Mouse (Mus musculus) heart, embryonic 10.5 days (tissue): ENCODE results near the gene Slc8a3. TPM values are rescaled to one million over a fixed set of nuclear protein-coding genes. Genes with fewer than 3 reads are reported as not detected.

Experiments used
- DNase-seq: peaks from one replicate; pipeline ENCODE4 v3.0.0-alpha.2; 2017; ENCODE audit warnings: low spot score
- H3K27ac ChIP-seq: fragments of 300-500 bp; sonication (generic); 2 replicates; pipeline ENCODE4 v1.5.1; 2016; ENCODE audit warnings: mild to moderate bottlenecking
- H3K27me3 ChIP-seq: fragments of 300-500 bp; sonication (generic); 2 replicates; pipeline ENCODE4 v1.6.1; 2016; ENCODE audit warnings: mild to moderate bottlenecking; ENCODE audit not compliant: poor library complexity, insufficient read depth, severe bottlenecking
- H3K36me3 ChIP-seq: fragments of 300-500 bp; sonication (generic); 2 replicates; pipeline ENCODE4 v1.6.1; 2016; ENCODE audit warnings: mild to moderate bottlenecking, moderate library complexity
- H3K4me1 ChIP-seq: fragments of 300-500 bp; sonication (generic); 2 replicates; pipeline ENCODE4 v1.6.1; 2016; ENCODE audit warnings: mild to moderate bottlenecking
- H3K4me3 ChIP-seq: fragments of 300-500 bp; sonication (generic); 2 replicates; pipeline ENCODE4 v1.5.1; 2016; ENCODE audit warnings: mild to moderate bottlenecking, moderate library complexity
- H3K9me3 ChIP-seq: fragments of 300-500 bp; sonication (generic); 2 replicates; pipeline ENCODE4 v1.6.1; 2016; ENCODE audit warnings: mild to moderate bottlenecking, moderate library complexity
- WGBS: fragments of 180-500 bp; shearing (Covaris S2); methylation state at CpG from one replicate; pipeline ENCODE4 v1.1.7; 2016; 5-methylcytosine and 5-hydroxymethylcytosine counted together
- polyA plus RNA-seq: library from polyadenylated mRNA; unstranded; fragments of >200 nt; fragmentation: Nextera tagmentation; extraction: Ambion mirVana; gene quantifications from 2 replicates; pipeline ENCODE4 v1.2.1, GENCODE M21; 2016

The Slc8a3 gene
- polyA plus RNA-seq, 1 experiment from 2014 or later: 0.48 TPM

- Histone ChIP-seq H3K4me1 (no peaks in the 10 kb centered on the region), H3K4me3 (no peak overlapping the region), H3K36me3 (no peaks in the 10 kb centered on the region), H3K9me3 (no peaks in the 10 kb centered on the region), H3K27ac (no peak overlapping the region), H3K27me3 (no peaks in the 10 kb centered on the region)
- DNase-seq: no peak
- 74% methylated on average over 4 of the region's 4 CpGs for WGBS
These were observed 58.4 kb downstream of the Slc8a3 start for GRCm38 (mm10) chr12:81274616-81275015.

GRCm38 (mm10) chr12:81273333-81273732 is 59.6 kb downstream of the Slc8a3 start:
- no peak for DNase-seq
- Histone ChIP-seq H3K36me3 (no peaks in the 10 kb centered on the region), H3K27me3 (no peaks in the 10 kb centered on the region), H3K9me3 (no peaks in the 10 kb centered on the region), H3K4me3 (no peak overlapping the region), H3K27ac (no peak overlapping the region), H3K4me1 (no peaks in the 10 kb centered on the region)
- 40% methylated on average over 3 of the region's 3 CpGs for WGBS

GRCm38 (mm10) chr12:81269246-81269645 is 63.7 kb downstream of the Slc8a3 start:
- Histone ChIP-seq H3K4me3 (no peak overlapping the region), H3K27me3 (no peaks in the 10 kb centered on the region), H3K4me1 (no peaks in the 10 kb centered on the region), H3K9me3 (no peaks in the 10 kb centered on the region), H3K27ac (no peak overlapping the region), H3K36me3 (no peaks in the 10 kb centered on the region)
- DNase-seq: no peak
- WGBS: 81% methylated on average over 5 of the region's 5 CpGs

GRCm38 (mm10) chr12:81262821-81263220 is 70.2 kb downstream of the Slc8a3 start:
- 64% methylated on average over 6 of the region's 6 CpGs for WGBS
- Histone ChIP-seq H3K4me1 (peaks cover 4% of the 10 kb centered on the region; the same call in 1 of the 2 replicates), H3K27ac (no peak overlapping the region), H3K9me3 (no peaks in the 10 kb centered on the region), H3K4me3 (no peak overlapping the region), H3K36me3 (no peaks in the 10 kb centered on the region), H3K27me3 (no peaks in the 10 kb centered on the region)
- DNase-seq: no peak

GRCm38 (mm10) chr12:81258215-81258614 is 74.8 kb downstream of the Slc8a3 start:
- 79% methylated on average over 3 of the region's 3 CpGs for WGBS
- peaks cover 4% of the 10 kb centered on the region; the same call in 1 of the 2 replicates for H3K4me1 ChIP-seq
- no peaks in the 10 kb centered on the region for H3K9me3 ChIP-seq
- H3K36me3 ChIP-seq: no peaks in the 10 kb centered on the region
- H3K27me3 ChIP-seq: no peaks in the 10 kb centered on the region
- DNase-seq: no peak
- H3K27ac ChIP-seq: no peak overlapping the region
- no peak overlapping the region for H3K4me3 ChIP-seq

- WGBS: 76% methylated on average over 6 of the region's 6 CpGs
- no peak for DNase-seq
- no peak overlapping the region for H3K4me3 ChIP-seq
- no peak overlapping the region for H3K27ac ChIP-seq
- H3K4me1 ChIP-seq: peaks cover 6% of the 10 kb centered on the region
- H3K9me3 ChIP-seq: no peaks in the 10 kb centered on the region
- H3K36me3 ChIP-seq: no peaks in the 10 kb centered on the region
- H3K27me3 ChIP-seq: no peaks in the 10 kb centered on the region
These were observed 87.6 kb downstream of the Slc8a3 start for GRCm38 (mm10) chr12:81245411-81245810.

- no peak overlapping the region for H3K27ac ChIP-seq
- H3K4me3 ChIP-seq: no peak overlapping the region
- H3K4me1 ChIP-seq: peaks cover 6% of the 10 kb centered on the region
- 71% methylated on average over 7 of the region's 7 CpGs for WGBS
- H3K36me3 ChIP-seq: no peaks in the 10 kb centered on the region
- H3K27me3 ChIP-seq: no peaks in the 10 kb centered on the region
- H3K9me3 ChIP-seq: no peaks in the 10 kb centered on the region
- DNase-seq: no peak
These were observed 88.0 kb downstream of the Slc8a3 start for GRCm38 (mm10) chr12:81244954-81245353.

- no peak for DNase-seq
- 58% methylated on average over 1 of the region's 1 CpGs for WGBS
- no peaks in the 10 kb centered on the region for H3K36me3 ChIP-seq
These were observed 88.5 kb downstream of the Slc8a3 start for GRCm38 (mm10) chr12:81244492-81244891.

GRCm38 (mm10) chr12:81241676-81242075 is 91.3 kb downstream of the Slc8a3 start:
- WGBS: 59% methylated on average over 2 of the region's 2 CpGs

More at GRCm38 (mm10) chr12:81244492-81244891, 88.5 kb downstream of the Slc8a3 start:
- Histone ChIP-seq H3K4me1 (peaks cover 6% of the 10 kb centered on the region), H3K27me3 (no peaks in the 10 kb centered on the region), H3K9me3 (no peaks in the 10 kb centered on the region), H3K4me3 (no peak overlapping the region), H3K27ac (no peak overlapping the region)

GRCm38 (mm10) chr12:81241096-81241495 is 91.9 kb downstream of the Slc8a3 start:
- Histone ChIP-seq H3K4me1 (peaks cover 6% of the 10 kb centered on the region), H3K4me3 (no peak overlapping the region), H3K36me3 (no peaks in the 10 kb centered on the region), H3K9me3 (no peaks in the 10 kb centered on the region), H3K27ac (no peak overlapping the region), H3K27me3 (no peaks in the 10 kb centered on the region)
- peak; percentile 13 for DNase-seq
- 75% methylated on average over 4 of the region's 4 CpGs for WGBS

More at GRCm38 (mm10) chr12:81241676-81242075, 91.3 kb downstream of the Slc8a3 start:
- no peaks in the 10 kb centered on the region for H3K36me3 ChIP-seq
- DNase-seq: peak; percentile 70
- H3K27ac ChIP-seq: no peak overlapping the region
- H3K27me3 ChIP-seq: no peaks in the 10 kb centered on the region
- peaks cover 6% of the 10 kb centered on the region for H3K4me1 ChIP-seq
- H3K4me3 ChIP-seq: no peak overlapping the region
- H3K9me3 ChIP-seq: no peaks in the 10 kb centered on the region

GRCm38 (mm10) chr12:81237158-81237557 is 95.8 kb downstream of the Slc8a3 start:
- Histone ChIP-seq H3K36me3 (no peaks in the 10 kb centered on the region), H3K27me3 (no peaks in the 10 kb centered on the region), H3K9me3 (no peaks in the 10 kb centered on the region), H3K4me3 (no peak overlapping the region), H3K4me1 (peaks cover 6% of the 10 kb centered on the region), H3K27ac (no peak overlapping the region)
- DNase-seq: peak; percentile 31
- 81% methylated on average over 1 of the region's 1 CpGs for WGBS

GRCm38 (mm10) chr12:81235456-81236330 is 97.3 kb downstream of the Slc8a3 start:
- peak; percentile 39 for DNase-seq
- no peaks in the 10 kb centered on the region for H3K27me3 ChIP-seq
- no peaks in the 10 kb centered on the region for H3K4me1 ChIP-seq
- H3K4me3 ChIP-seq: no peak overlapping the region
- 70% methylated on average over 10 of the region's 10 CpGs for WGBS
- H3K36me3 ChIP-seq: no peaks in the 10 kb centered on the region
- H3K27ac ChIP-seq: no peak overlapping the region
- H3K9me3 ChIP-seq: no peaks in the 10 kb centered on the region

GRCm38 (mm10) chr12:81233746-81234380 is 99.1 kb downstream of the Slc8a3 start:
- Histone ChIP-seq H3K27me3 (no peaks in the 10 kb centered on the region), H3K4me1 (no peaks in the 10 kb centered on the region), H3K36me3 (no peaks in the 10 kb centered on the region), H3K27ac (no peak overlapping the region), H3K4me3 (no peak overlapping the region), H3K9me3 (no peaks in the 10 kb centered on the region)
- 84% methylated on average over 1 of the region's 1 CpGs for WGBS
- DNase-seq: peak; percentile 25
